Mouse (Mus musculus) liver, embryonic 15.5 days (tissue): ENCODE results near the gene Gm20388. TPM values are rescaled to one million over a fixed set of nuclear protein-coding genes. Genes with fewer than 3 reads are reported as not detected.

Experiments
- ATAC-seq: fragments of 200-750 bp; cut with Nextera tagmentation; 2 replicates; pipeline ENCODE4 v1.8.0; 2017; ENCODE audit warnings: moderate number of reproducible peaks, mild to moderate bottlenecking, moderate library complexity; ENCODE audit not compliant: insufficient read depth
- H3K27ac ChIP-seq: fragments of 300-500 bp; sonication (generic); replicated peaks from 2 replicates; pipeline ENCODE4 v1.5.1; 2015; ENCODE audit warnings: mild to moderate bottlenecking, inconsistent platforms
- H3K27me3 ChIP-seq: fragments of 300-500 bp; sonication (generic); 2 replicates; pipeline ENCODE4 v1.6.1; 2015; ENCODE audit warnings: mild to moderate bottlenecking, inconsistent platforms
- H3K36me3 ChIP-seq: fragments of 300-500 bp; sonication (generic); replicated peaks from 2 replicates; pipeline ENCODE4 v1.6.1; 2015; ENCODE audit warnings: moderate library complexity, mild to moderate bottlenecking, inconsistent platforms
- H3K4me1 ChIP-seq: fragments of 300-500 bp; sonication (generic); replicated peaks from 2 replicates; pipeline ENCODE4 v1.6.1; 2015; ENCODE audit warnings: inconsistent platforms
- H3K4me2 ChIP-seq: fragments of 300-500 bp; sonication (generic); 2 replicates; pipeline ENCODE4 v1.6.1; 2015; ENCODE audit warnings: moderate library complexity, mild to moderate bottlenecking, inconsistent platforms
- H3K4me3 ChIP-seq: fragments of 300-500 bp; sonication (generic); replicated peaks from 2 replicates; pipeline ENCODE4 v1.5.1; 2015; ENCODE audit warnings: mild to moderate bottlenecking, inconsistent platforms
- H3K9ac ChIP-seq: fragments of 300-500 bp; sonication (generic); 2 replicates; pipeline ENCODE4 v1.6.1; 2015; ENCODE audit warnings: moderate library complexity, mild to moderate bottlenecking, inconsistent platforms
- H3K9me3 ChIP-seq: fragments of 300-500 bp; sonication (generic); replicated peaks from 2 replicates; pipeline ENCODE4 v1.6.1; 2016; ENCODE audit warnings: inconsistent platforms
- WGBS: fragments of 180-500 bp; shearing (Covaris S2); methylation state at CpG from one replicate; pipeline ENCODE4 v1.1.7; 2015; ENCODE audit warnings: mixed read lengths; ENCODE audit not compliant: insufficient replicate concordance; 5-methylcytosine and 5-hydroxymethylcytosine counted together
- polyA plus RNA-seq: library from polyadenylated mRNA; unstranded; fragments of >200 nt; fragmentation: Nextera tagmentation; extraction: Ambion mirVana; gene quantifications from 2 replicates; pipeline ENCODE4 v1.2.1, GENCODE M21; 2015

Gene Gm20388
- polyA plus RNA-seq, 1 experiment from 2014 or later: not detected

DNA sequence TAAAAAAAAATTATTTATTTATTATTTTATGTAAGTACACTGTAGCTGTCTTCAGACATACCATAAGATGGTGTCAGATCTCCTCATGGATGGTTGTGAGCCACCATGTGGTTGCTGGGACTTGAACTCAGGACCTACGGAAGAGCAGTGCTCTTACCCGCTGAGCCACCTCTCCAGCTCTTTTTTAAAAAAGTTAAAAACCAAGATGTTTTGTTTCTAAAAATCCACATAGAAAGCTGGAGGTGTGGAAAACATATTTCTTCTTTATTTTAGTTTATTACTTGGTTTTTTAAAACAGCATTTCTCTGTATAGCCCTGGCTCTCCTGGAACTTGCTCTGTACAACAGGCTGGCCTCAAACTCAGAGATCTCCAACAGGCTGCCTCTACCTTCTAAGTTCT lies 3417.9 kb downstream of the Gm20388 start:
- Histone ChIP-seq H3K36me3 (no peaks in the 10 kb centered on the region), H3K4me3 (no peak overlapping the region), H3K27me3 (peaks cover 11% of the 10 kb centered on the region), H3K4me1 (peaks cover 57% of the 10 kb centered on the region), H3K9ac (no peak overlapping the region), H3K9me3 (no peaks in the 10 kb centered on the region), H3K4me2 (no peak overlapping the region), H3K27ac (no peak overlapping the region)
- no peak for ATAC-seq
- WGBS: 81% methylated on average over 2 of the region's 2 CpGs

DNA sequence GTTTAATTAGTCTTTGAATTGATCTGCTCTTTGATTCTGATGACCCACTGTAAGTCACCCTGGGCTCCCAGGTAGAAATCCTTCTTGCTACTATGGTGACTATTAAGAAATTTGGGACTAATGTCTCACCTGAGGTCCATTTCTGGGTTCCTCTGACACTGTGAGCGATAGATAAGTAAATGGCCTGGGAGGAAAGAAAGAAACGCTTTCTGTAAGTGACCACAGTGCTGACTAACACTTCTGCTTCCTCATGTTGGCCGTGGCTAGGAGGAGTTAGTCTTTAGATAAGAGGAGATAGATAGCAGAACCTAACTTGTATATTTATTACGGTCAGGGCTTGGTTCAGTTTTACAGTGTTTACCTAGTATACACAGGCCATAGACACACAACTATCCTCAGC lies 3418.7 kb downstream of the Gm20388 start:
- H3K9ac ChIP-seq: no peak overlapping the region
- peaks cover 19% of the 10 kb centered on the region for H3K27me3 ChIP-seq
- no peak for ATAC-seq
- H3K4me3 ChIP-seq: no peak overlapping the region
- H3K27ac ChIP-seq: no peak overlapping the region
- peaks cover 65% of the 10 kb centered on the region for H3K4me1 ChIP-seq
- H3K9me3 ChIP-seq: no peaks in the 10 kb centered on the region
- H3K36me3 ChIP-seq: no peaks in the 10 kb centered on the region
- H3K4me2 ChIP-seq: no peak overlapping the region
- WGBS: 8% methylated on average over 4 of the region's 4 CpGs

DNA sequence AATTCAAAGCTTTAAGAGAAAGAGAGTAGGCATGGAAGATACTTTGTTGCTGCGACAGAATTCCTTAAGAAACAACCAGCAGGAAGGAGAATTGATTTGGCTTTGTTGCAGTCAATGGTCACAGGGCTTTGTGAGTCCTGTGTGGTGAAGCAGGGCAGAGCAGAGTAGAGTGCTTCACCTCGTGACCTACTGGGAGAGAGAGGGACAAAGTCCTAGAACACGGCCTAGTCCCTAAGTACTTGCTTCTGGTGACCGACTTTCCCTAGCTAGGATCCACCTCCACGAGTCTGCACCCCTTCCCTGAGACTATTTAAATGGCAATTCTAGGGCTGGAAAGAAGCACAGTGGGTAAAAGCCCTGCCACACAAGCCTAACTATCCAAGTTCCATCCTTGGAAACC lies 3419.3 kb downstream of the Gm20388 start:
- WGBS: 48% methylated on average over 5 of the region's 5 CpGs
- peaks cover 65% of the 10 kb centered on the region for H3K4me1 ChIP-seq
- no peak overlapping the region for H3K27ac ChIP-seq

GRCm38 (mm10) chr8:123330701-123331100 lies 3420.1 kb downstream of the Gm20388 start:
- H3K4me1 ChIP-seq: peaks cover 63% of the 10 kb centered on the region
- no peak overlapping the region for H3K4me3 ChIP-seq
- H3K9ac ChIP-seq: no peak overlapping the region
- H3K27me3 ChIP-seq: peaks cover 23% of the 10 kb centered on the region
- H3K4me2 ChIP-seq: no peak overlapping the region
- H3K9me3 ChIP-seq: no peaks in the 10 kb centered on the region
- H3K36me3 ChIP-seq: no peaks in the 10 kb centered on the region
- no peak for ATAC-seq
- H3K27ac ChIP-seq: no peak overlapping the region
- WGBS: 58% methylated on average over 6 of the region's 6 CpGs

More for the DNA sequence above, 3419.3 kb downstream of the Gm20388 start:
- no peak overlapping the region for H3K9ac ChIP-seq
- no peak overlapping the region for H3K4me2 ChIP-seq
- no peak overlapping the region for H3K4me3 ChIP-seq
- H3K36me3 ChIP-seq: no peaks in the 10 kb centered on the region
- H3K27me3 ChIP-seq: peaks cover 23% of the 10 kb centered on the region
- no peaks in the 10 kb centered on the region for H3K9me3 ChIP-seq
- ATAC-seq: no peak

DNA sequence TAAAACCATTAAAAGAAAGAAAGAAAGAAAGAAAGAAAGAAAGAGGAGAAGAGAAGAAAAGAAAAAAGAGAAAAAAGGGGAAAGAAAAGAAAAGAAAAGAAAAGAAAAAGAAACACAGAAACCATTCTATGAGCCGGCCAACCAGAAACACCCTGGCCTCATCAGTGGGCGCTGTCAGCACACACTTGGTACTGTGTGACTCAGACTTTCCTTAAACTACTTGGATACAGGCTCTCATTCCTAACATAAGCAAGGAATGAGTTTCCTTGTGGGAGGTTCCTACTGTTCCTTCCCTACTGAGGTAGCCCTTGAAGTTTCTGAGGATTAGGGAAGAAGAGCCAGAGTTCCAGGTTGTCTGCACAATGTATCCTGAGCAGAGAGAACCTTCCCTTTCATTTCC lies 3420.7 kb downstream of the Gm20388 start:
- 60% methylated on average over 2 of the region's 2 CpGs for WGBS
- Histone ChIP-seq H3K9me3 (no peaks in the 10 kb centered on the region), H3K4me3 (no peak overlapping the region), H3K4me2 (0 out of 2 replicates have a peak overlapping the region, but pooled peaks have one; percentile 97), H3K9ac (no peak overlapping the region), H3K27me3 (peaks cover 23% of the 10 kb centered on the region), H3K4me1 (peaks cover 63% of the 10 kb centered on the region), H3K27ac (no peak overlapping the region), H3K36me3 (no peaks in the 10 kb centered on the region)
- no peak for ATAC-seq

DNA sequence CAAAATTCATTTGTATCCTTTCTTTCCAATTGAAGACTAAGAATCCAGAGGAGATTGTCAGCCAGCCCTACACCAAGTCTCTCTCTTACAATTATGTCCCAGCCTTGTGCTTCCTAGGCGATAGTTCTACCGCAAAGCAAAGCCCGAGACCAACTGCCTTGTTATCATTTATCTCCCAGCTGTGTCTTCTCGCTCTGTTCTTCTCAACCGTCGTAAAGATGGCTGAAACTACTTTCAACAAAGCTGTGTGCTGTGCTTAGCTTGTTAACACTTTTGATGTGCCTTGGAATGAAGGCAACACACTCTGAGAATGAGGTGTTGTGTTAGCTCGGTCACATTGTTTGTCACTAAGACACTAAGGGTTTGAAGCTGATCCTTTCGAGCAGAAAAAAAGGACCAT lies 3421.2 kb downstream of the Gm20388 start:
- Histone ChIP-seq H3K27ac (peak overlapping the region; percentile 66), H3K27me3 (peaks cover 23% of the 10 kb centered on the region), H3K9me3 (no peaks in the 10 kb centered on the region), H3K9ac (no peak overlapping the region), H3K36me3 (no peaks in the 10 kb centered on the region), H3K4me3 (peak overlapping the region; percentile 70), H3K4me2 (peak overlapping the region; percentile 97), H3K4me1 (peaks cover 66% of the 10 kb centered on the region)
- WGBS: 16% methylated on average over 8 of the region's 8 CpGs
- ATAC-seq: no peak

GRCm38 (mm10) chr8:123332262-123333090 lies 3421.8 kb downstream of the Gm20388 start, which contains the start of gene Spire2:
Gene Spire2, plus strand, starts transcription at chr8:123332713.
- peaks cover 23% of the 10 kb centered on the region for H3K27me3 ChIP-seq
- H3K36me3 ChIP-seq: no peaks in the 10 kb centered on the region
- ATAC-seq: peak; percentile 81
- H3K4me1 ChIP-seq: peaks cover 65% of the 10 kb centered on the region
- peak within 1 kb of the TSS; percentile 62 for H3K9ac ChIP-seq
- H3K4me2 ChIP-seq: peak within 1 kb of the TSS; percentile 97
- H3K9me3 ChIP-seq: no peaks in the 10 kb centered on the region
- WGBS: under 1% methylated on average over 79 of the region's 85 CpGs
- H3K4me3 ChIP-seq: peak within 1 kb of the TSS; percentile 70
- H3K27ac ChIP-seq: peak within 1 kb of the TSS; percentile 66

GRCm38 (mm10) chr8:123333091-123333587 lies 3422.5 kb downstream of the Gm20388 start:
- Histone ChIP-seq H3K9me3 (no peaks in the 10 kb centered on the region), H3K27me3 (peaks cover 23% of the 10 kb centered on the region), H3K9ac (peak overlapping the region; percentile 62), H3K4me3 (peak overlapping the region; percentile 70), H3K4me1 (peaks cover 61% of the 10 kb centered on the region), H3K27ac (peak overlapping the region; percentile 53; the same call in 1 of the 2 replicates), H3K36me3 (no peaks in the 10 kb centered on the region), H3K4me2 (peak overlapping the region; percentile 97)
- peak; percentile 1; the same call in 1 of the 2 replicates for ATAC-seq
- WGBS: 10% methylated on average over 16 of the region's 21 CpGs

- Histone ChIP-seq H3K27ac (peak overlapping the region; percentile 57; the same call in 1 of the 2 replicates), H3K27me3 (peaks cover 23% of the 10 kb centered on the region), H3K4me2 (peak overlapping the region; percentile 97), H3K4me1 (peaks cover 61% of the 10 kb centered on the region), H3K9ac (no peak overlapping the region), H3K9me3 (no peaks in the 10 kb centered on the region), H3K36me3 (no peaks in the 10 kb centered on the region), H3K4me3 (peak overlapping the region; percentile 70; the same call in 1 of the 2 replicates)
- ATAC-seq: no peak
- 13% methylated on average over 7 of the region's 7 CpGs for WGBS
Measured at GRCm38 (mm10) chr8:123333864-123334263, 3423.2 kb downstream of the Gm20388 start.

DNA sequence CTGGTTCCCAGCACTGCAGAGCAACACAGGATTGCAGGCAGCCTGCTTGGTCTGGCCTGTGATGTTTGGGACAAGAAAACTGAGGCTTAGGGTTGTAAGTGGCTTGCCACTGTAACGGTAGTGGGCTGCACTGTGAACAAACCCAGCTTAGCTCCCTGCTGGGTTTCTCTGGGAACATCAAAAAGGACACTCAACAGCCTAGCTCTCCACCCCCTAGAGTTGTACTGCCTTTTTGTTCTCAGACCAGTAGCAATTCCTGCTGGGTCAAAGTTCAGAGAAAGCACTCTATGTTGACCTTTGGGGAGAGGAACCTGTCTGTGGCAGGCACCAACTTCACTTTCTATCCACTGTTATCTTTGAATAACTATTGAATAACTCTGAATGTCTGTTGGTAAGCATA lies 3423.8 kb downstream of the Gm20388 start:
- 0 out of 2 replicates have a peak overlapping the region, but pooled peaks have one; percentile 70 for H3K4me3 ChIP-seq
- peak overlapping the region; percentile 57; the same call in 1 of the 2 replicates for H3K27ac ChIP-seq
- ATAC-seq: no peak
- H3K9ac ChIP-seq: no peak overlapping the region
- no peaks in the 10 kb centered on the region for H3K36me3 ChIP-seq
- H3K4me1 ChIP-seq: peaks cover 56% of the 10 kb centered on the region
- peak overlapping the region; percentile 97 for H3K4me2 ChIP-seq
- 22% methylated on average over 1 of the region's 1 CpGs for WGBS
- H3K27me3 ChIP-seq: peaks cover 23% of the 10 kb centered on the region
- H3K9me3 ChIP-seq: no peaks in the 10 kb centered on the region

GRCm38 (mm10) chr8:123337475-123337874 lies 3426.8 kb downstream of the Gm20388 start:
- 76% methylated on average over 3 of the region's 3 CpGs for WGBS

More at GRCm38 (mm10) chr8:123337475-123337874, 3426.8 kb downstream of the Gm20388 start:
- no peak overlapping the region for H3K4me3 ChIP-seq
- H3K4me2 ChIP-seq: no peak overlapping the region
- no peaks in the 10 kb centered on the region for H3K36me3 ChIP-seq
- H3K9me3 ChIP-seq: no peaks in the 10 kb centered on the region
- no peak for ATAC-seq
- H3K27me3 ChIP-seq: peaks cover 22% of the 10 kb centered on the region
- no peak overlapping the region for H3K27ac ChIP-seq
- peaks cover 46% of the 10 kb centered on the region for H3K4me1 ChIP-seq
- no peak overlapping the region for H3K9ac ChIP-seq
